Mouse (Mus musculus): ENCODE results near the gene Mia3. TPM values are rescaled to one million over a fixed set of nuclear protein-coding genes. Genes with fewer than 3 reads are reported as not detected.
"Not testable (repeated sequence)": the region's sequence is repeated elsewhere in the genome, so short reads cannot be mapped to it uniquely, and the experiment has no call there.

Mia3 gene
- polyA plus RNA-seq (2014; fragmentation: Nextera tagmentation; extraction: Ambion mirVana): 125 and 127 TPM in 2 replicates

DNA sequence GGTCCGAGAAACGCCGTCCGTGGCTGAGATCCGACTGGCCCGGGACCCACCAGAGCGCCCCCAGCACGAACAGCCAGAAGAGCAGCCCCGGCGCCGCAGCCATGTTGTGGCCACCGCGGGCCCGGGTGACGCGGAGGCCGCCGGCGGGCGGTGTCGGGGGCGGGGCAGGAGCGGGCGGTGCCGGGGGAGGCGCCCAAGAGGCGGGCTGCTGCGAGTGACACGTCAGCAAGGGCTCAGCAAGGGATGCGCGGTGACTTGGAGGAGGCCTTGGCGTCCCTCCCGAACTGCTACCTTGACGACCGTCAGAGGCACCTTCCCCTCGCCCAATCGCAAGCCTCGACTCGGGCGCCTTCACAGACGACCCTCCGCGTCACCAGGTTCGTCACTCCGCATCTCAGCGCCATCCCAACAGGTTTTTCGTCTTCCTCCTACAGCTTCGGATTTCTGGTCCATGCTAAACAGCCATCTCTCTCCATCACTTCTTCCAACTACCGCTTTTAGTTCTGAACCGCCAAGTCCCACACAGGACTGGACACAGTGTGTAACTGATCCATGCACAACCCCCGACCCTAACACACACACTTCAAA, at the start of gene Mia3:
TSS of gene Mia3 (minus strand) at position 127 of the 588 bp plus-strand sequence.
- H3K27me3 ChIP-seq (replicated peaks; ENCODE audit: control insufficient read depth, insufficient read depth, low read length): no peaks in the 10 kb centered on the region
- DNase-seq (ENCODE audit: low spot score) (peak; percentile 99), ATAC-seq (ENCODE audit: low read depth) (peak; percentile 97)
- peaks cover 10% of the 10 kb centered on the region for H3K4me1 ChIP-seq (ENCODE audit: control insufficient read depth, insufficient read depth, low read length)
- H3K9me3 ChIP-seq (ENCODE audit: control insufficient read depth, low read length): no peaks in the 10 kb centered on the region
- peak within 1 kb of the TSS; percentile 92 for H3K9ac ChIP-seq (ENCODE audit: low read depth, low read length)
- peak within 1 kb of the TSS; percentile 64 for H3K4me2 ChIP-seq (ENCODE audit: low read depth, low read length)
- peak within 1 kb of the TSS; percentile 79 for H3K4me3 ChIP-seq (ENCODE audit: low read depth, low read length)
- H3K27ac ChIP-seq (replicated peaks; ENCODE audit: low read depth, low read length): peak within 1 kb of the TSS; percentile 76; the same call in 1 of the 2 replicates
- H3K36me3 ChIP-seq (ENCODE audit: control insufficient read depth, insufficient read depth, low read length): peaks cover 12% of the 10 kb centered on the region
- under 1% methylated on average over 24 of the region's 51 CpGs for WGBS

- no peak for ATAC-seq (ENCODE audit: low read depth)
- H3K4me2 ChIP-seq (ENCODE audit: low read depth, low read length): no peak within 1 kb of the TSS
Measured at GRCm38 (mm10) chr1:183417873-183418272, 48.5 kb upstream of the Mia3 start, which contains the start of gene Hhipl2. Gene Hhipl2 (plus strand): TSS chr1:183418215.

GRCm38 (mm10) chr1:183414081-183414727, 44.9 kb upstream of the Mia3 start:
- no peak overlapping the region for H3K4me3 ChIP-seq (ENCODE audit: low read depth, low read length)
- H3K27ac ChIP-seq (replicated peaks; ENCODE audit: low read depth, low read length): no peak overlapping the region
- no peak overlapping the region for H3K9ac ChIP-seq (ENCODE audit: low read depth, low read length)
- DNase-seq (ENCODE audit: low spot score) (no peak), ATAC-seq (ENCODE audit: low read depth) (0 out of 2 replicates have a peak, but pooled peaks have one; percentile 15)
- 90% methylated on average over 15 of the region's 15 CpGs for WGBS
- H3K27me3 ChIP-seq (replicated peaks; ENCODE audit: control insufficient read depth, insufficient read depth, low read length): no peaks in the 10 kb centered on the region
- no peaks in the 10 kb centered on the region for H3K9me3 ChIP-seq (ENCODE audit: control insufficient read depth, low read length)
- no peak overlapping the region for H3K4me2 ChIP-seq (ENCODE audit: low read depth, low read length)
- H3K4me1 ChIP-seq (ENCODE audit: control insufficient read depth, insufficient read depth, low read length): no peaks in the 10 kb centered on the region
- peaks cover 28% of the 10 kb centered on the region for H3K36me3 ChIP-seq (ENCODE audit: control insufficient read depth, insufficient read depth, low read length)

More at GRCm38 (mm10) chr1:183417873-183418272, 48.5 kb upstream of the Mia3 start, which contains the start of gene Hhipl2:
- Histone ChIP-seq H3K9me3 (ENCODE audit: control insufficient read depth, low read length) (no peaks in the 10 kb centered on the region), H3K27ac (replicated peaks; ENCODE audit: low read depth, low read length) (no peak within 1 kb of the TSS), H3K36me3 (ENCODE audit: control insufficient read depth, insufficient read depth, low read length) (no peaks in the 10 kb centered on the region), H3K27me3 (replicated peaks; ENCODE audit: control insufficient read depth, insufficient read depth, low read length) (no peaks in the 10 kb centered on the region), H3K4me1 (ENCODE audit: control insufficient read depth, insufficient read depth, low read length) (no peaks in the 10 kb centered on the region), H3K4me3 (ENCODE audit: low read depth, low read length) (no peak within 1 kb of the TSS), H3K9ac (ENCODE audit: low read depth, low read length) (no peak within 1 kb of the TSS)
- DNase-seq (ENCODE audit: low spot score): no peak
- WGBS: 65% methylated on average over 12 of the region's 12 CpGs

GRCm38 (mm10) chr1:183403396-183403795, 34.0 kb upstream of the Mia3 start:
- no peak for DNase-seq (ENCODE audit: low spot score)
- H3K36me3 ChIP-seq (ENCODE audit: control insufficient read depth, insufficient read depth, low read length): peaks cover 76% of the 10 kb centered on the region
- 89% methylated on average over 3 of the region's 3 CpGs for WGBS
- no peak overlapping the region for H3K4me3 ChIP-seq (ENCODE audit: low read depth, low read length)
- no peak overlapping the region for H3K27ac ChIP-seq (replicated peaks; ENCODE audit: low read depth, low read length)
- no peaks in the 10 kb centered on the region for H3K9me3 ChIP-seq (ENCODE audit: control insufficient read depth, low read length)
- H3K9ac ChIP-seq (ENCODE audit: low read depth, low read length): no peak overlapping the region
- H3K4me2 ChIP-seq (ENCODE audit: low read depth, low read length): no peak overlapping the region
- H3K4me1 ChIP-seq (ENCODE audit: control insufficient read depth, insufficient read depth, low read length): no peaks in the 10 kb centered on the region
- no peak for ATAC-seq (ENCODE audit: low read depth)
- no peaks in the 10 kb centered on the region for H3K27me3 ChIP-seq (replicated peaks; ENCODE audit: control insufficient read depth, insufficient read depth, low read length)

DNA sequence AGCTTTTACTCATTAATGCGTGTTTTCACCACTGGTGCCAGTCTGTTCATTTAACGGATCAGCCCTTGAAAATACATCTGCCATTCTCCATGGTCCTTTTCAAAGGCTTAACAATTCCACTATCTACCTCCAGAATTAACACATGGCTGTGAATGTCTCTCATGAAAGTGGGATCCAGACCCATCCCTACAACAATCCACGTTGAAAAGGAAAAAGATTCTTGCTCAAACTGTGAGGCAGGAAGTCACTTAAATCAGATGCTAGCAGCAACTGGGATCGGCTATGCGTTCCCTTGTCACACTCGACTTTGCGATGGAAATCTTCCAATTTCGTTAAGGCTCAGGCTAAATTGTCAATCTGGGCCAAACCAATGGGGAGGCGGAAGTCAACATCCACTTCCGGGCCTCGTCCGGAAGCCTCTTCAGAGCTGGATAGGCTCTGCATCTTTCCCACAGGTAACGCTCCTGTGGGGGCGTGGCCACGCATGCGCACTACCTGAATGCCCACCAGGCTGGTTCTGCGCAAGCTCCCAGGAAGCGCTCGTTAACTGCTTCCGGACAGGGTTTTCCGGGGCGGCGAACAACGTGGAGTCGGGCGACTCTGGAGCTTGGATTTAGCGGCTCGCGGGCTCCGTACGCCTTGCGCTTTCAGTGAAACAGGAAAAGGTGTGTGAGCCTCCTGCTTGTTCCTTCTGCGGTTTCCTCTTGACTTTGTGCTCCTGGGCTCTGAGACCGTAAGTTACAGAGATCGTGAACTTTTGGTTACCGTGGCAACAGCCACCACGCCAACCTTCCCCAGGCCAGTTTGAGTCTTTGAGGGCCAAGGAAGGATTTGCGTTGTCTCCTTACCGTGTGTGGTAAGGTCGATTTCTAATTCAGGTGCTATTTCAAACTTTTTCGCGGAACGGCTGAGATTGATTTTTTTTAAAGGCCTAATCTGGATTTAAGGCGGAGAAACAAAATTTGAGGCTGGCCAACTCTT, 19.4 kb upstream of the Mia3 start, which contains the start of gene Taf1a:
TSS of gene Taf1a (plus strand) at position 556 of the 981 bp plus-strand sequence.
- peak; percentile 99 for ATAC-seq (ENCODE audit: low read depth)
- peak; percentile 98 for DNase-seq (ENCODE audit: low spot score)
- peaks cover 8% of the 10 kb centered on the region for H3K4me1 ChIP-seq (ENCODE audit: control insufficient read depth, insufficient read depth, low read length)
- H3K4me3 ChIP-seq (ENCODE audit: low read depth, low read length): peak within 1 kb of the TSS; percentile 68
- peak within 1 kb of the TSS; percentile 75 for H3K4me2 ChIP-seq (ENCODE audit: low read depth, low read length)
- WGBS: 5% methylated on average over 44 of the region's 44 CpGs
- peaks cover 23% of the 10 kb centered on the region for H3K36me3 ChIP-seq (ENCODE audit: control insufficient read depth, insufficient read depth, low read length)
- H3K9me3 ChIP-seq (ENCODE audit: control insufficient read depth, low read length): no peaks in the 10 kb centered on the region
- H3K27me3 ChIP-seq (replicated peaks; ENCODE audit: control insufficient read depth, insufficient read depth, low read length): peaks cover 10% of the 10 kb centered on the region
- peak within 1 kb of the TSS; percentile 73 for H3K9ac ChIP-seq (ENCODE audit: low read depth, low read length)
- peak within 1 kb of the TSS; percentile 39 for H3K27ac ChIP-seq (replicated peaks; ENCODE audit: low read depth, low read length)

DNA sequence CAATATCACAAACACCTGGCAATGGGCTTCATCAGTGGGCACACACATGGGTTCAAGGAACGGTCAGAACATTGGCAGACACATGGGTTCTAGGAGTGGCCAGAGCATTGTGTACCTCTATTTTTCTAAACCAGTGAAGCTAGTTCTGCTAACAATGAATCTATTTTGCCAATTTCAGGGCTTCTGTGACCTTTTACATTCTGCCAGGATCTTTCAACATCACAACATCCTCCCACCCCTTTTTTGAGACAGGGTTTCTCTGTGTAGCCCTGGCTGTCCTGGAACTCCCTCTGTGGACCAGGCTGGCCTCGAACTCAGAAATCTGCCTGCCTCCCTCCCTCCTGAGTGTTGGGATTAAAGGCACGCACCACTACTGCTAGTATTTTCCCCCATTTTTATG, 18.1 kb upstream of the Mia3 start:
- H3K36me3 ChIP-seq (ENCODE audit: control insufficient read depth, insufficient read depth, low read length): peaks cover 11% of the 10 kb centered on the region; the same call in 1 of the 2 replicates
- not testable (repeated sequence) for H3K27ac ChIP-seq (replicated peaks; ENCODE audit: low read depth, low read length); H3K4me2 ChIP-seq (ENCODE audit: low read depth, low read length); H3K27me3 ChIP-seq (replicated peaks; ENCODE audit: control insufficient read depth, insufficient read depth, low read length); H3K4me1 ChIP-seq (ENCODE audit: control insufficient read depth, insufficient read depth, low read length); H3K9me3 ChIP-seq (ENCODE audit: control insufficient read depth, low read length); ATAC-seq (ENCODE audit: low read depth); DNase-seq (ENCODE audit: low spot score); H3K9ac ChIP-seq (ENCODE audit: low read depth, low read length); H3K4me3 ChIP-seq (ENCODE audit: low read depth, low read length)
- 87% methylated on average over 2 of the region's 3 CpGs for WGBS

DNA sequence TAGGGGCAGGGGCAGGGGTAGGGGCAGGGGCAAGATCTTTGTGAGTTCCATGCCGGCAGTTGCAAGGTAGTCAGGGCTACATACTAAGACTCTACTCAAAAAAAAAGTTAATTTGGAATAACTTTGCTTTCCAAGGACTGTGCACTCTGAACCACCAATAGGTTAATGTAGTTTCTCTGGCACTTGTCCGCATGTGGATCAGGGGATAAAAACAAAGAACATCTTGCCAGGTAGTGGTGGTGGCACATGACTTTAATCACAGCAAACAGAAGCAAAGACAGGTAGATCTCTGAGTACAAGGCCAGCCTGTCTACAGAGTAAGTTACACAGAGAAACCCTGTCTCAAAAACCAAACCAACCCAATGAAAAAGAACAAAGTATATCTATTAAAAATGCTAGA, 13.3 kb upstream of the Mia3 start:
- WGBS: 90% methylated on average over 2 of the region's 2 CpGs
- Histone ChIP-seq H3K27ac (replicated peaks; ENCODE audit: low read depth, low read length) (no peak overlapping the region), H3K36me3 (ENCODE audit: control insufficient read depth, insufficient read depth, low read length) (no peaks in the 10 kb centered on the region)

GRCm38 (mm10) chr1:183381816-183382215, 12.5 kb upstream of the Mia3 start:
- H3K4me2 ChIP-seq (ENCODE audit: low read depth, low read length): no peak overlapping the region
- no peaks in the 10 kb centered on the region for H3K9me3 ChIP-seq (ENCODE audit: control insufficient read depth, low read length)
- no peaks in the 10 kb centered on the region for H3K4me1 ChIP-seq (ENCODE audit: control insufficient read depth, insufficient read depth, low read length)
- 78% methylated on average over 5 of the region's 5 CpGs for WGBS
- no peaks in the 10 kb centered on the region for H3K36me3 ChIP-seq (ENCODE audit: control insufficient read depth, insufficient read depth, low read length)
- DNase-seq (ENCODE audit: low spot score): no peak
- ATAC-seq (ENCODE audit: low read depth): no peak
- peaks cover 10% of the 10 kb centered on the region for H3K27me3 ChIP-seq (replicated peaks; ENCODE audit: control insufficient read depth, insufficient read depth, low read length)
- H3K27ac ChIP-seq (replicated peaks; ENCODE audit: low read depth, low read length): no peak overlapping the region
- H3K9ac ChIP-seq (ENCODE audit: low read depth, low read length): no peak overlapping the region
- H3K4me3 ChIP-seq (ENCODE audit: low read depth, low read length): no peak overlapping the region

More for the DNA sequence above, 13.3 kb upstream of the Mia3 start:
- Histone ChIP-seq H3K4me1 (ENCODE audit: control insufficient read depth, insufficient read depth, low read length) (no peaks in the 10 kb centered on the region), H3K9ac (ENCODE audit: low read depth, low read length) (no peak overlapping the region), H3K4me2 (ENCODE audit: low read depth, low read length) (no peak overlapping the region), H3K9me3 (ENCODE audit: control insufficient read depth, low read length) (no peaks in the 10 kb centered on the region), H3K4me3 (ENCODE audit: low read depth, low read length) (no peak overlapping the region), H3K27me3 (replicated peaks; ENCODE audit: control insufficient read depth, insufficient read depth, low read length) (peaks cover 10% of the 10 kb centered on the region)
- ATAC-seq (ENCODE audit: low read depth) (no peak), DNase-seq (ENCODE audit: low spot score) (no peak)
